Mouse (Mus musculus): ENCODE data around the gene Tnr. TPM values are rescaled to one million over a fixed set of nuclear protein-coding genes. Genes with fewer than 3 reads are reported as not detected.

Tnr gene
- total RNA-seq (2023): not detected

GRCm38 (mm10) chr1:159523578-159523977, at the start of gene Tnr:
Gene Tnr, plus strand, starts transcription at chr1:159523769.

Data from neutrophil, adult 59 days (primary cell).